Mouse (Mus musculus) left cerebral cortex, adult 9 months (tissue): ENCODE measurements at regions not wholly inside any gene's neighbourhood (a gene's known extent, or its start where the extent isn't known, plus 50 kb on each side); places are given as distances from the start of the nearest gene placed in this dataset.
"Not testable (repeated sequence)": the region's sequence is repeated elsewhere in the genome, so short reads cannot be mapped to it uniquely, and the experiment has no call there.

Source experiments
- DNase-seq, 2 experiments: peaks; one replicate each; pipeline ENCODE4 v3.0.0; 2022; ENCODE audit warnings: low spot score in 2 of 2

DNA sequence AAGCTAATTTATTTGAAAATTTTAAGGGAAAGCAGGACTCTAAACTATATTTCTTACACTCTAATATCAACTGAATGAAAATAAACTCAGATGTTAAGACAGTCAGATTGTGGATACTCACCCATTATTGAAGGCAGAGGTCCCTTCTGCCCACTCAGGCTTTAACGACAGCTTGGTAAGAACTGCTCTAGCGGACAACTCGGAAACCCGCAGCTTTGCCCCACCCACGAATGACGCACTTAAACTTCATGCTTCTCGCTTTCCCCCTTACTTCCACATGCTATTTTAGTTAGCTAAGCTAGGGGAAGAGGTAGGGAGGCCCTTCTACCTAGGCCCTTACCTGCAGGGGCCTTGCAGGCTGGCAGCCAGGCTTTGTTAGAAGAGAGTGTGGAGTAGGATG is 50.8 kb upstream of the Elmo1 start:
- DNase-seq = no peak

- DNase-seq = peak in 1 of 2 experiments; percentile 62
These were observed 51.9 kb upstream of the Elmo1 start for GRCm38 (mm10) chr13:20038463-20038862.

- DNase-seq = no peak
These were observed 53.0 kb upstream of the Elmo1 start for GRCm38 (mm10) chr13:20037436-20037835.

GRCm38 (mm10) chr13:20033937-20034735 is 56.3 kb upstream of the Elmo1 start:
- no peak for DNase-seq

DNA sequence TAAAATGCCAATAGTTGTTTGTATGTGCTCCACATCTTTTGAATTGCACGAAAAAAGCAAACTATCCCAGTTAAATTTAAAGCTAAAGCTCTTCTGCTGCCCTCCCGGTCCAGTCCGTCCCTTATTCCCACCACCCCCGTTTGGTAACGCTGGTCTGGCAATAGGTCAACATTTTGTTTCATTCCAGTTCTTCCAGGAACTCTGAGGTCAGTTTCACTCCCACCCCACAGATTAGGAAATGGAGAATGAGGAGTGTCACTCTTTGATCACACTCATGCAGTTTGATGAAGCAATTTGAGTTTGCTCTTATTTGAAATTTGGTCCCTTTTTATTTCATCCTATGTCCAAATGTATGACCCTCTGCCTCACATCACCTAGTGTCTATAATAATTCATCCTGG is 58.7 kb upstream of the Elmo1 start:
- no peak for DNase-seq

GRCm38 (mm10) chr13:20031082-20031481 is 59.3 kb upstream of the Elmo1 start:
- DNase-seq = no peak

DNA sequence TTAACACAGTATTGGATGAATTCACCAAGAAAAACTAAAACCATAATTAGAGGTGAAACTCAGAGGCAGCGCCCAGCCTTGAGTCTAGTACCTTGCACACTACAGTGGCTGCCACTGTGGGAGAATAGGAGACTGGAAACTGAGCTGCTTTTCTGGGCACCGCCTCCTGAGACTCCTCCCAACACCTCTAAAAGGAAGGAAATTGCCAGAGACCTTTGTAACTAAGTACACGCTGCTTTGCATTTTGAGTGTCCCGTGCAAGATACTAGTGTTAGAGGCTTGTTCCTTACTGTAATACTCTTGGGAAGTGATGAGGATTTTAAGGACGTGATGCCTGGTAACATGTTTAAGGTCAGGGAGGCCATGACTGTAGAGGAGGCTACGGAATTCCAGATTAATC is 63.8 kb upstream of the Elmo1 start:
- no peak for DNase-seq

- not testable (repeated sequence) for DNase-seq
These were observed 73.9 kb upstream of the Elmo1 start for GRCm38 (mm10) chr13:20016454-20016853.

GRCm38 (mm10) chr13:20012621-20013020 is 77.8 kb upstream of the Elmo1 start:
- DNase-seq = no peak

DNA sequence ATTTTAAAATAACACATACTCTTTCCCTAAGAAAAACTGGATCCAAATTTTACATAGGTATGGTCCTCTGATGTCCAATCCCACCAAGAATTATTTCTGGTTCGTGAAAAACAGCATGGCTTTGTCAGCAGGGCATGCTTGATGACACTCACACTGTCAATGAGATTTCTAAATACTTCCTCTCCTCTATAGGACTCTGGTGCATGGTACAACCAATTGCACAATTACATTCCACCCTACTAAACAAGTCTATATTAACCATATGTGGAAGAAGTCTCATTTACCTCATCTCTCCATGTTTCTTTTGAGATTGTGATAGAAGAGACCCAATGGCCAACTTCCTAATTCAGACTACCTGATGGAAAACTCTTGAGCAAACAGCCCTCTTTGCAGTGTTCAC is 81.2 kb upstream of the Elmo1 start:
- no peak for DNase-seq

DNA sequence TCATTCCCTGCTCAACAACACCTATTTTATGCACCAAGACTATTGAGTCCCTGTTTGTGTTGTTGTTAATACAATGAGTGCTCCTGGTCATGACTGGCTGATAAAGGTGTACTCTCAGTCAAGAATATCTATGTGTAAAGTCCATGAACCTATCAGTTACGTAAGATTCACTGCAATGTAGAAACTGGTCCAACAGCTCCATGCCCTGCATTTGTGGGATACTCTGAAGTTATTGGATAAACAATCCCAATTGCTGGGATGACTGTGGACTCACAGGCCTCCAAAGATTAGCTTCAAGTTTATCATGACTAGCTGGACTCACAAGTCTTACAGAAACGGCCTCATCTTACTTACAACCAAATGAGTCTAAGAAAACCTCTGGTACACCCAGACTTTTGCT is 82.8 kb upstream of the Elmo1 start:
- no peak for DNase-seq

DNA sequence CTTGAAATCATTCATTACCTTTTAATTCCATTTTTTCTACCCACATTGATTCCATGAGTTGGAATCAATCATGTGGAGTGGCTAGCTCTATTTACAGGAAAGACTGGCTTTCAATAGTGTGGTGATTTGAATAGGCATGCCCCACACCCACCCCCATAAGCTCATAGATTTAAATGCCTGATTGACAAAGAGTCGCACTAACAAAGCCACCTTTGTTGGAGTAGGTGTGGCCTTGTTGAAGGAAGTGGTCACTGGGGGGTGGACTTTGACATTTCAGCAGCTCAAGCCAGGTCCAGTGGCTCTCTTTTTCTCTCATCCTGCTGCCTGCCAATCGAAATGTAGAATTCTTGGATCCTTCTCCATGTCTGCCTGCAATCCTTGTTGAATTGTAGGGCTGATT is 92.8 kb upstream of the Elmo1 start:
- DNase-seq = no peak

GRCm38 (mm10) chr13:19975621-19976020 is 114.8 kb upstream of the Elmo1 start:
- no peak for DNase-seq

GRCm38 (mm10) chr13:19966566-19966965 is 123.8 kb upstream of the Elmo1 start:
- no peak for DNase-seq

- DNase-seq = no peak
These were observed 127.4 kb upstream of the Elmo1 start for GRCm38 (mm10) chr13:19963031-19963430.

- no peak for DNase-seq
These were observed 104.7 kb upstream of the Gpr141 start for GRCm38 (mm10) chr13:19928761-19929160.

DNA sequence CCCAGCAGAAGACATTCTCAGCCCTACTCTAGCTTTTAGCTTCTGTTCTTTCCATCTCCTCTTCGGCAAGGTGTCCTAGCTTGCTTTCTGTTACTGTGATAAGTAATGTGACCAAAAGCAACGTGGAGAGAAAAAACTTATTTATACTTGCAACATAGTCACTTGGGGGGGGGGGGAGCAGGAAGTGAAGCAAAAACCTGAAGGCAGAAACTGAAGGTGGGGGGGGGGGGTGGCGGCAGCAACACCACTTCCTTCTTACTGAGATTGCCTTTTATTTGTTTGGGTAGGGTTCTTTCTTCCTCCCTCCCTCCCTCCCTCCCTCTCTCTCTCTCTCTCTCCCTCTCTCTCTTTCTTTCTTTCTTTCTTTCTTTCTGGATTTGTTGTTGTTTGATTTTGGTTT is 103.8 kb upstream of the Gpr141 start:
- no peak for DNase-seq

DNA sequence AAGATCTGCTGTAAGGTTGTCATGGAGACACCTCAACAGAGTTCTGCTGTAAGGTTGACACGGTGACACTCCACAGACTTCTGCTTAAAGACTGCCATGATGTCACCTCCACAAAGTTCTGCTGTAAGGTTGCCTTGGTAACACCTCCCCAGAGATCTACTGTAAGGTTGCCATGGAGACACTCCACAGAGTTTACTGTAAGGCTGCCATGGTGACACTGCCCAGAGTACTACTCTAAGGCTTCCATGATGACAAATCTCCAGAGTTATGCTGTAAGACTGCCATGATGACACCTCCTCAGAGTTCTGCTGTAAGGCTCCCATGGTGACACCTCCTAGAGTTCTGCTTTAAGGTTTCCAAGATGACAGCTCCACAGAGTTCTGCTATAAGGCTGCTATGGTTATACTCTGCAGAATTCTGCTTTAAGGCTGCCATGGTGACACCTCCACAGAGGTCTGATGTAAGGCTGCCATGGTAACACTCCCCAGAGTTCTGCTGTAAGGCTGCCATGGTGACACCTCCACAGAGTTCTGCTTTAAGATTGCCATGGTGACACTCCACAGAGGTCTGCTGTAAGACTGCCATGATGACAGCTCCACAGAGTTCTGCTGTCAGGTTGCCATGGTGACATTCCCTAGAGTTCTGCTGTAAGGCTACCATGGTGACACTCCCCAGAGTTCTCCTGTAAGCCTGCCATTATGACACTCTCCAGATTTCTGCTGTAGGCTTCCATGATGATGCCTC is 97.2 kb upstream of the Gpr141 start:
- DNase-seq = peak in 1 of 2 experiments; percentile 5

DNA sequence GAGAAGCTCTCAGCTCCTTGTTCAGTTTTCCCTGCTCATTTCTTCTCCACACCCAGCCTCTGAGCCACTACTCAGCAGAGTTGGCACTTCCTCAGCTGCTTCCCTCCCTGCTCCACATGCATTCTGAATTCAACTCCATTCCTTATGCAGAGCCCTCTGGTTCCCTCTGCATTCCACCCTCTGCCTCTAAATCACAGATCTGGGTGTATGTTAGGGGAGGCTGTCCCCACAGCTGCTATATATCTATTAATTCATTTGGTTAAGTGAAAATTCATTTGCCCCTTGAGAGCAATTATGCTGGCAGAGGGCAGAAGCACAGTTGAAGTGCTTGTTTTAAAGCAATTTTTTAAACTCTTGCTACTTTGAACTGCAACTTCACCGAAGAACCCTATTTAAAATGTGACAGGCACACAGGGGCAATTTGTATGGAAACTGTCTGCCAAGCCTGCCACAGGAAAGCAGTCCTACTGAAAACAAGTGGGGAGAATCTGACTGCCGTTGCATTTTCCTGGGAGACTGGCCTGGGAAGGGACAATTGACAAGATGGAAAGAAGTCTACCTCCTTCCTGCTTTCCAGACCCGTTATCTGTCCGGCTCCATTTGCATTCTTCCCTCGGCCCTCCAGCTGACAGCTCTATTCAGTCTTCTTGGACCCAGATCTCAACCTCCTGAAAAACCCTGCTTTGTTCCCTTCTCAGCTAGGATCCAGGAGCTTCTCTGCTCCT is 88.0 kb upstream of the Gpr141 start:
- DNase-seq = no peak

- no peak for DNase-seq
These were observed 78.7 kb upstream of the Gpr141 start for GRCm38 (mm10) chr13:19902786-19903185.

DNA sequence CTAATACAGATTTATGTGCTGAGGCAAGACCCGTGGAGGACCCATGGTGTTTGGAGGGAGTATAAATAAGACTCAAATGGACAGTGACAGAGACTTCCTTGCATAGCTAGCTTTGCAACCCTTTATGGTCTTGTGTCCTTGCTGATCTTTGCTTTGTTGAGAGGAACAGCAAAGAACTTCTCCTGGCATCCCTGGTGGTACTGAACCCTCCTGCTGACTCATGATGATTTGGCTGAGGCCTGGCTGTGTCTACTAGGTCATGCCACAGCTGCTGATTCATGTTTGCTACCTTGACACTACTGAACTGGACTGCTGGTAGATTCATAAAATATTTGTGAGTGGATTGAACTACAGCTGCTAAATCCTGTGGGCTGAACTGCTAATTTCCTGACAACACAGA is 73.1 kb upstream of the Gpr141 start:
- no peak for DNase-seq

- DNase-seq = no peak
These were observed 65.1 kb upstream of the Gpr141 start for GRCm38 (mm10) chr13:19888983-19889773.
